Mouse (Mus musculus): ENCODE measurements at regions not wholly inside any gene's neighbourhood (a gene's known extent, or its start where the extent isn't known, plus 50 kb on each side); places are given as distances from the start of the nearest gene placed in this dataset.

DNA sequence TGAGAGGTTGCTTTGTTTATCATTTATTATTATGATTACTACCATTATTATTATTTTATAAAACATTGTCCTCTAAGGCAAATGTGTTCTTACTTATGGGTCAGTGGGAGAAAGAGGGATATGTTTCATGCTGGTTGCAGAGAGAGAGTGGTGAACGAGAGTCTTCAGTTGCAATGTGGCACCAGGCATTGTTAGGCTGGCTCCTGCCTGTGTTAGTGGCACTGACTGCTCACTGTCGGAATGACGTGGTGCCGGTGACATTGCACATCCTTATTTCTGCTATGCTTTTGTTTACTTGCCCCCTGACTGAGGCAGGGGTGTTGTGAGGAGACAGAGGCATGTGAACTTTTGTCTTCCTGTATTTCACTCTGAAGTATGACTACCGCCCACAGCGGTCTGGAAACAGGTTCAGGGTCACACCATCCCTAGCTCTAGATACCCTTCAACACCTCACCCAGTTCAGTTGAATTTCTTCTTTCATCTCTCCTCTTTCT, 138.1 kb downstream of the Ppp4r2 start:
- in situ Hi-C loops (cut with MboI, MseI), result no loop called here

DNA sequence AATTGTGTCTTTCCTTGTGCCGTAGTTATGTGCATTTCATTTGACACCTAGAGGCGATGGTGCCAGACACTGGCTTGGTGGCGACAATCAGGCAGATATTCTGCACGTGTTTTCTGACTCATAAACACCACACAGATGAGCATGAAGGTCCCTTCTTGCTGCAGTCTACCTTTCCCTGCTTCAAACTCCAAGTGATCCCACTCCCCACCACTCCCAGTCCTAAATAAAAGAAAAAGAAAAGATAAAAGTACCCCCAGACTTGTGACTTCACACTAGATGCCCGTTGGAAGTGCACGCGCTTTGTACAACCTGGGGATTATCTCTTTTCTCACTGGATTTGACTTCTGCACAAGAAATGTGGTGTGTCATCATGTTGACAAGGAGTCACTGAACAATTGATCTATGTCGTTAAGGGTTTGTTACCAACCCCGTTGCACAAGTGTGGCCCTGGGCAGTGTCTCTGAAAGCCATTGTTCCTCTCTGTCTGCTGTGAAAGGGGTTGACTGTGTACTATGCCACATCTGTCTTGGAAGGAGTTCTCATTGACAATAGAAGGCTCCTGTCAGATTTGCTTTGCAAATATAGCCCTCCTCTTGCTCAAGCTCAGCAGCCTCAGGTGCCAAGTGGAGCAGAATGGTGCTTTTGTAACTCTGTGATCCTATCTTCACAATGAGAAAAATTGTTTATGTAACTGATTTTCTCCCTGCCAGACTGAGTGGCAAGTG, 140.1 kb downstream of the Ppp4r2 start:
- in situ Hi-C loops (cut with MboI, MseI), result no loop called here

DNA sequence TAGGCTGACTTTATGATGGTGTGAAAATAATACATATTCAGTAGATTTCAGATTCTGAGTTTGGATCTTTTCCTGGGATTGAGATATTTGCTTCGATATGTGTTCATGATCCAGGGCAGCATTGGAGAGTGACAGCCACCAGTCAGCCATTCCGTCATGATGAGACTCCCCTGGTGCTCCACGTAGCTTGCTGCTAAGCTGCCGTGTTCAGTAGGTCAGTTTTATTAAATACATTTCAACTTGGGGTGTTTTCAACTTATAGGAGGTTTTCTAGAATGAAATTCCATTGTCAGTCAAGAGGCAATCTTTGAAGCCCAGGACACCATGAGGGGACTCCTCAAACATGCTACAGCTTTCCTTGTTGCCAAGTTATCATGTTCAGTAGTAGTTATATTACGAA, 141.3 kb downstream of the Ppp4r2 start:
- in situ Hi-C loops (cut with MboI, MseI), result no loop called here

DNA sequence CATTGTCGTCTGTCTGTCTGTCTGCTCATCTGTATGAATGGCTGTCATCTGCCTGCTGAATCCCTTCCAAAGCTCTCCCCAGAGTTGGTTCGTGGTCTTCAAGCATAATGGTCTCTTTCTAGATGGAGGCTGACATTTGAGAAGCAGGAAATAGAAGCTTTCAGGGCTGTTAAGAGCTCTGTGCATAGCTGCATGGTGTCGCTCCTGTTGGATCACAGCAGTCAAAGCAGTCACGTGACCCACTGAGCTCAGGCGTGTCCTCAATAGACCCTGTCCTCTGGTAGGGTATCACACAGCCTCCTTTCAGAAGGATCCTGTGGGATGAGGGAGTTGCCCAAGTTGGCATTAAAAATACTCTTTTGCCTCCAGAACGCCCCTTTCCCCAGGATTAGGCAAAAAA, 142.4 kb downstream of the Ppp4r2 start:
- in situ Hi-C loops (cut with MboI, MseI), result no loop called here

DNA sequence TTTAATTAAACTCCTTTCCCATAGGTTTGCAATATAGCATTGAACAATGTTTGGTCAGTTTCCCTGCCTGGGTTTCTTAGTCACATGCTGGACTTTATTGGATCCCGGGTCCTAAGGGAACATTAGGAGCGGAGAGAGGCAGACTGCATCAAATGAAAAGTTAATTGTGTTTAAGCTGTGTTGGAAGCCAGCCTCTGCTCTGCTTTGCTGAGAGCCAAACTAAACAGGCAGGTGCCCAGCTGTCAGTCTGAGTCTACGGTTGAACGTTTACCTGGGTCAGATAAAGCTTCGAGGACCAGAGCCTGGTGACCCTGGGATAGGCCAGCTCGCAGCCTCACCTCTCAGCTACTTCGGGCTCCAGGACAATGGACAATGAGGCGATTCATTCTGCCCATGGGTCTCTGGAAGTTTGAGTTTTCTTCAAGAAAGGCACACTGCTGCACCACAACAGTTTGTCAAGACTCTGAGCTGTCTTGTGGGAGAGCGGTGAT, 143.8 kb downstream of the Ppp4r2 start:
- in situ Hi-C loops (cut with MboI, MseI), result no loop called here

DNA sequence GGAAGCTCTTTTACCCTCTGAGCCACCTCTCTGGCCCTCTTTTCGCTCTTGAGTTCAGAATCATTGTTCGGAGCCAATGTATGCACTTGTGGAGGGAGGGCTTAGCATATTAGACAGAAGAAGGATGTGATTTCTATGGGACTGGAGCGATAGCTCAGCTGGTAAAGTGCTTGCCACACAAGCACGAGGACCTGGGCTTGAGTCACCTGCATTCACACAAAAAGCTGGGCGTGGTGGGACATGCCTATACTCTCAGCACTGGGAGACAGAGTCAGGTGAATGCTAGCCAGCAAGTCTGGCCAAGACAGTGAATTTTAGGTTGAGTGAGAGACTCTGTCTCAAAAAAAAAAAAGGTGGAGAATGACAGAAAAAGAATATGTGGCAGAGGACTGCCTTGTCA, 144.7 kb downstream of the Ppp4r2 start:
- in situ Hi-C loops (cut with MboI, MseI), result no loop called here

DNA sequence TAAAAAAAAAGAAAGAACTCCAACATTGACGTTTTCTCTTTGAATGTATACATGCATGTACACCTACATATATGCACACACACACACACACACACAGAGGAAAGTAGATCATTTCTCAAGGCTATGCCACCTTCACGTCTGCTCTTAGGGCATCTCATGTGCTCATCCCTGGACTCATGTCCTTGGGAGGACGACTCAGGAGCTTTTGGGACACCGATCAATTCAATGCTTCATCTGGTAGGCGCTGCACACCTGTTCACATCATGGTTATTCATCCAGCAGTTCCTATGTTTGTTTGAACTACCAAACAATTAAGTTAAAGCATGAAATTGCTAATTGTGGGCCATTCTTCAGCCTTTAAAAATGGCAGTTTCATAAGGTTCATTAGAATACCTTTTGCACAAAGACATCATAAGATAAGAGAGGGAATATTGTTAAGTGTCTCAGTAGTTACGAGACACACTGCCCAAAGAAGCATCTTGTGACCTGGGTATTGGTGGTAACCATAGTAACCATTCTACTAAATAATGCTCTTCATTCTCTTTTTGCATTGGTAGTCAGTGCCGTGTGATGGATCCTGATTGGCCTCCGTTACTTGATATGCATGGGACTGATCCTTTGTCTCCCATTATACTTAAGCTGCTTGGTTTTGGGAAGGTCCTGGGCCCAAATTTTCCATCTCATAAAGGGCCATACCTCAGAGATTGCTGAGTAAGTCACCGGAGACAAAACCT, 145.5 kb downstream of the Ppp4r2 start:
- in situ Hi-C loops (cut with MboI, MseI), result no loop called here

DNA sequence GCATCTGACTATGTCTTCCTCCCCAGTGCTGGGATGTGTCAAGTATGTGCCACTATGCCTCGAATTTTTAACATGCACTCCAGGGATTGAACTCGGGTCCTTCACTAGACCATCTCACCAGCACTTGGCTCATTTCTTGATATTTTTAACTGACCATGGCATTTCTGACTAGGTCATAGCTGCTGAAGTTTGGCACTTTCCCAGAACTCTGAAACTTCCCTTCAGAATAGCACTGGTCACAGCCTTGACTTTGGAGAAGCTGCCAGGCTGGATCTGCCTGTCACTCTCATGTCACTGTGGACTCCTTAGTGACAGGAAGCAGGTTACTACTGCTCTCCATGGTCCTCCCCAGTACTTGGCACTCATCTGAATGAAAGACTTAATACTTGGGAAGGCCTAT, 146.7 kb downstream of the Ppp4r2 start:
- in situ Hi-C loops (cut with MboI, MseI), result no loop called here

DNA sequence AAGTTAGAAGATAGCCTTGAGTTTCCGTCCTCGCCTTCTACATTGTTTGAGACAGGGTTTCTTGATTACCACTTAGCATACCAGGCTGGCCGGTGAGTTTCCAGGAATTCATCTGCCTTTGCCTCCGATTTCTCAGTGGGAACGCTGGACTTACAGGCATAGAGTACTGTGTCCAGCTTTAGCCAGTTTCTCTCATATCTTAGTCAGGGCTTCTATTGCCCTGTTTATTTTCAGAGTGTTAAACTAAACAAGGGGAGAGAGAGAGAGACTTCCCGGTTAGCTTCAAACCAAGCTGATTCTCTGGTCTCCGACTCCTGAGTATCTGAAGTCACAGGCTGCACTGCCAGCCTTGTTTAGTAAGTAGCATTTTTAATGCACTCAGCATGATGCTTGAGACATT, 151.4 kb downstream of the Ppp4r2 start:
- in situ Hi-C loops (cut with MboI, MseI), result no loop called here

DNA sequence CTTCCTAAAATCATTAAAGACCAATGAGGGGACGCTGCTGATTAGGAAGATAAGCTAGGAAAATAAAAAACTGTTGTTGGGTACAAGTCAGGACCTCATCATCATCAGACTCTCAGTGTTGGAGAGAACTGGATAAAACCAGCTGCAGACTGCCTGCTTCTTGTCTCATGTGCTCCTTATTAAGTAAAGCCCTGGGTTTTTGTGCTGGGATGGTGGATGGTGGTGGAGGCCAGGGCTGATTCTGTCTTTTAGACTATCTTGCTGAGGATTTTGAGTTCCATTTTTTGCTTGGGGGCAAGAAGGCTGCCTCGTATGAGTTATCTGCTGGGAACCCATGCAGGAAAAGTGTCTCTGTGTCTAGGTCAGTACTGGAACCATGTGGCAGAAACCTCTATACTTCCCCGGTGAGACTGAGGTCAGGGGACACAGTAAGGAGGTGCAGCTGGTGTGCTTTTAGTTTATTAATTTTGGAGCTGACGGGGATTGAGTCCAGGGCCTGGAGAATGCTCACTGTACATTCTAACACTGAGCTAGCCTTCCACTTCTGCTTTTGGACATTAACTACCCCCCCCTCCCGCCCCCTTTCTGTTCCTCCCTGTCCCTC, 152.0 kb downstream of the Ppp4r2 start:
- in situ Hi-C loops (cut with MboI, MseI), result no loop called here

DNA sequence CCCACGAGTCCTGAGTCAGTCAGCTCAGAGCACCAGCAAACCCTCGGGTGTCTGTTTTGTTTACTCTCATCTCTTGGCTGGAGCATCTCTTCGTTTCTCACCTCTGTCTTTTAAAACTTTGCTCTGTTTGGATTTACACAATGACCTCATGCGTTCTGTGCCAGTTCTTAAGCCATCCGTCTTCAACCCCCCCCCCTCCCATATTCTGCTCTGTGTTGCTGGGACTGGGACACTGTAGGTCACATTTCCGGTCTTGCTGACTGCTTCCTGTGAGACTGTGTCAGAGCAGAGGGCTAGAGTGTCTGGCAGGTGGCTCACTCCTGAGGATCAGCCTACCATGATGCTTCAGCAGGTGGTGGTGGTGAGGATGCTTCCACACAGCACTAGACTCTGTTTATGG, 155.1 kb downstream of the Ppp4r2 start:
- in situ Hi-C loops (cut with MboI, MseI), result no loop called here

DNA sequence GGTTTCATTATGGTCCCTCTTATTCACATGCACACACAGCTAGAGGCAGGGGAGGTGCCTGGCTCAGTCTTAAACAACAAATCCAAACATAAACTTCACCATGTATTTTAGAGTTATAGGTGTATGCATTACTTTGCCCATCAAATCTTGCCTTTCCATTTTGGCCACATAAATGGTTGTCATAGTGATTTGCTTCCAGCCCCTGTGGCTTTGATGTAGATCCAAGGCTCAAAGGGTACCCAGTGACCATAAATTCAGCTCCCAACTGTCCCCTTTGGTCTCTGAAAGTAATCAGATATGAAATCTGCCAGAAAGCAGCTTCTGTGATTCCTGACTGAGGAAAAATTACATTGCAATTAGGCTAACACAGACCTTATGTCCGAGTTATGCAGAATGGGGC, 160.0 kb downstream of the Ppp4r2 start:
- in situ Hi-C loops (cut with MboI, MseI), result no loop called here

DNA sequence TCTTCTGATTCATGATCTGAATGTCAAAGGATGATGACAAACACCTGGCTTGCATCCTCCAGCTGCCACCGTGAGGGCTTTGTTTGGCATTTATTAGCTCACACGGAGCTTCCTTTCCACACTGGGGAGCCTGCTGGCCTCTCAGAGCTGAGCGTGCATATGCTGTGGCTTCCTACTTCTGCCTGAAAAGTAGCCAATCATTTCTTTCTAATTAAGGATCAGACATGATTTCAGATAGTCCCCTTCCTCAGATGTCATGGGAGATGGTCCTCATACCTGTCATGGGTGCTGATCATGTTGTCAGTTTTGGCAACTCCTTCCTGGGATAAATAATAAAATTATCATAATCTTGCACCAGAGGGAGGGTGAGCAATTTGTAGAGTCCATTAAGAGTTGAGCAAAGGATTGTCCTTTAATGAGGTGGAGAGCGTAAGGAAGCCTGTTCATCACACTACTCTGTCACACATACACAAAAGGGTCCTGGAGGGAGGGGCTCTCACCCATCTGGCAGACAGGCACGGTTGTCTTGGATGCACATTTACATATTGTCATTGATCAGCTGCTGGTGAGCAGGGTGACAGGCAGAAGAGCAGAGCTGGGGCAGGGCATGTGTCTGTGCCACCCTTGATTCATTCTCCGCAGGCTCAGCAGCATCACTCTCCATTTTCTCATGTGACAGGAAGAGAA, 162.6 kb downstream of the Ppp4r2 start:
- in situ Hi-C loops (cut with MboI, MseI), result no loop called here

DNA sequence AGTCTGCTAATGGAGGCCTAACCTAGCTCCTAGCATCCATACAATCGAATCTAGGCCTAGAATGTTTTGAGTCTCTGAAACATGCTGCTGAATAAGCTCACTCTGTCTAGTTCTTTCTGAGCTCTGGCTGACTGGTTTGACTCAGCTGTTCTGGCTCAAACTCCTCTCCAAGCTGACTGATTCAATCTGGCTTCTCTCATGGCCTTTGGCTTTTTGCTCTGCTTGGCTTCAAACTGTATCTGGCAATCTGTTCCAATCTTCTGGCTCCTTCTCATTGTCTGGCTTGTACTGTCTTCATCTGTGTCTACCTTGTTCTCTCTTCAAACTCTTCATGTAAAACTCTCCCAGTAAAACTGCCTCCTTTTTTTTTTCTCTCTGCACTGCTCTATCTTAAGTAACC, 164.9 kb downstream of the Ppp4r2 start:
- in situ Hi-C loops (cut with MboI, MseI), result no loop called here

DNA sequence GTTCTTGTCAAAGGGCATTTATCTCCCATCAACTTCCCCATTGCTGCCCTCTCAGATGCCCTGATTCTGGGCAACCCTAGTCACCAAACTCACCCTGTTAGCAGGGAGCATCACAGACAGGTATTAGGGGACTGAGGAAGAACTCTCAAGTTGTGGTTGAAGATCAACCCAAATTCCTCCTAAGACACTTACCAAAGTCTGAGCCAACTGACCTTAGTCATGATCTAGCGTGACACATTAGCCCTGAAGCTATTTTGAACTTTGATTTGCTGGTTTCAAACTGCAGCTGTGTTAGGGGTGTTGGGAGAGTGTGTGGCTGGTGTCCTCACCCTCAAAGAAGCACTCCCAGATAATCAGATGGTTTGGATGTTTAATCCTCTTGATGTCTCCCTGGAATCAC, 170.5 kb downstream of the Ppp4r2 start:
- in situ Hi-C loops (cut with MboI, MseI), result loop anchor here in 1 of 2 experiments (10.0 kb wide), 1 partner anchor 1881 kb away; no protein-coding TSS in a partner anchor

DNA sequence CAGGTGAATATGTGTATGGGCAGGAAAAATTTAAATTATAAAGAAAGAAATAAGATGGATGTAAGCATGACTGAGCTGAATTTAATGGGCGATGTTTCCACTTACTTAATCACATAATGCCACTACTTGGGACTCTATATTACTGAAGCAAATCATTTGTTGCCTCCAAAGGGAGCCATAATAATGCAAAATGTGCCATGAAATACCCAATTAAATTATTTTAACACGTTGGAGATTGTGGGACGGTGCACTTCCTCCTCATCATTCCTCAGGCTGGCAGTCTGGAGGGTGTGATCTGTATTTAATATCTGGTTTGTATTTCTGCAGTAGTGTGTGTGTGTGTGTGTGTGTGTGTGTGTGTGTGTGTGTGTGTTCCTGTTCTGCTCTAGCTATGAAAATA, 188.2 kb downstream of the Ppp4r2 start:
- in situ Hi-C loops (cut with MboI, MseI), result no loop called here

DNA sequence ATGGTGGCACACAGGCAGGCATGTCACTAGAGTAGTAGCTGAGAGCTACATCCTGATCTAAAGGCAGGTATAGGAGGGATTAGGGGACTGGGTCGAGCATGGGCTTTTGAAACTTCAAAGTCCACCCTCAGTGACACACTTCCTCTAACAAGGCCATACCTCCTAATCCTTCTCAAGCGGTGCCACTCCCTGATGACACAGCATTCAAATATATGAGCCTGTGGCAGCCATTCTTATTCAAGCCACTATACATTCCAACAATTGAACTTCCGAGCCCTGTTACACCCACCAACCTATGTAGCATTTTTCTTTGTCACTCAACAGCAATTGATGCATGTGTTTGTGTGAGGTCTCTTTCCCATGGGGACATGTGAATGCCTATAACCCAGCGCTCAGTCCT, 192.4 kb downstream of the Ppp4r2 start:
- in situ Hi-C loops (cut with MboI, MseI), result no loop called here

DNA sequence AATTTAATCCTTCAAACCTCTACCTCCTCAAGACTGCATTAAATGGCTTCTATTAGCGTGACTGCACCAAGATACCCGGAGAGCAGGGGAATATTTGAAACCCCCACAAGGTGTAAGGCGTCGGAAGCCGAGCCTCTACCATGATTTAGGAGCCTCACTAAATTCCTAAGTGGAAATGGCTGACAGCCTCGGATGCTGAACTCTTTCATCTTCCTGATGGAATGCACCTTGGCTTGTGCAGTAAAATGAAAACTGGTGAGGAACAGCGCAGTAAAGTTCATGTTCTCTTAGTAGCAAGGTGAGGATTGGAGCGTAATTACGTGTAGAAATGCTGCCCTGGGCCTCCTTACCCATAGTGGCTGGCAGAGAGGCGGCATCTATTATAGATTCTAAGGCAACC, 194.0 kb downstream of the Ppp4r2 start:
- in situ Hi-C loops (cut with MboI, MseI), result no loop called here

DNA sequence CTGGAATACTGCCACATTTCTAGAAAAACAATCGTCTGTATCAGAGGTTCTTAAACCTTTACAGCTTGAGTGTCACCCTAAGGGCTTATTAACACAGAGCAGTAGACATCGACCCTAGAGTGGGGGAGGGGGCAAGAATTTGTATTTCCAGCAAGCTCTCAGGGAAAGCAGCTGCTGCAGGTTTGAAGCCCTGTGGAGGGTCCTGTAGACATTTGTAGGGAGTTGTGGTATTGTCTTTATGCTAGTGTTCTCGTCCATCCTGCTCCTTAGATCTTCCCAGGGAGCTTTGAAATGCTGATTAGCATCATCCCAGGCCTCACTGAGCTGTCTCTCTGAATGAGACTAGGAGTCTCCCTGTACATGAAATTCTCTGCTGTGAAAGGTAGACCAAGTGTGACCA, 196.0 kb downstream of the Ppp4r2 start:
- in situ Hi-C loops (cut with MboI, MseI), result no loop called here

DNA sequence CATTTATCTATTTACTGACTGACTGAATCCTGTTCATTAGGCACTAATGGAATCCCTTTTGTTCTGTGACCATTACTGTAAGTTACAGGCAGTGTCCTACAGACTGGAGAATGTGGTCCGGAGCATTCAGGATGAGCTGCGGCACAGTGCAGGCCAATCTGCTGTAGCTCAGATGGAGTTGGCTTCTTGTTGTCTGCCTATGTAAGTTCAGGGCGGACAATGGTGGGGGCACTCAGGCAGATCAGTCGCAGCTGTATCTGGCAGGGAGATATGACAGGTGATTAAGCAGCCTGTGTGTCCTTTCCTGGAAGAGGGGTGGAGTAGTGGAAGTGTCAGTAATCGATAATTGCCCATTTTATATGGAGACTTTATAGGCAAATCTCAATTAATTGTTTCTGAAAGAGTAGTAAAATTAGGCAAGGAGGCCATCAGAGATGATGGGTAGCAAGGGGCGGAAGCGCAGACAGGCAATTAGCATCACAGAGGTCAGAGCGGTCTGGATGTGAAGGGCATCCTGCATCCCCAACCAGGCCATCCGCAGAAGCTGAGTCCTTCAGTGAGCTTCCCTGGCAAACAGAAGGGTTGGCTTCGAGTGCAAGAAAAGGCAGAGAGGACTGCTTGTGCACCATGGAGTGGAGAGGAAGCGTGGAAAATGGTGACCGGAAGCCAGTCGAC, 197.2 kb downstream of the Ppp4r2 start:
- in situ Hi-C loops (cut with MboI, MseI), result no loop called here

DNA sequence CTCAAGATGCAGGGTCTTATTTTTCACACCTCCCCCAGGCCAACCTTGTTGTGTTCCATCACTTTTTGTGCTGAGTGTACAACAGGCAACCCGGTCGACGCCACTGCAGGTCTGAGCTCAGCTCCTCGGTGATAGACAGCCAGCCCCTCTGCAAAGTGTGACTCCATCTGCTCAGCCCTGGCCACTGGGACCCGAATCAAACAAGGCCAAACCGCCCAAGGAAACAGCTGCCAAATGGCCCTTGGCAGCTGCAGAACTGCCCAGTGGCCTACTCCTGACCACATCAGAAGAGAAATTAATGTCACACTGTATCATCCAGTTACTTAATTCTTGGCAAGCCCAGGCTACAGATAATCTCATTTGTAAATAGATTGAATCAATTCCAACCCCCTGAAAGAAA, 213.3 kb downstream of the Ppp4r2 start:
- in situ Hi-C loops (cut with MboI, MseI), result no loop called here
